Mouse (Mus musculus): ENCODE data around the gene Cdk10. TPM values are rescaled to one million over a fixed set of nuclear protein-coding genes. Genes with fewer than 3 reads are reported as not detected.

Cdk10 gene
- polyA plus RNA-seq, 1 experiment from 2014 or later, result 23.4 TPM

DNA sequence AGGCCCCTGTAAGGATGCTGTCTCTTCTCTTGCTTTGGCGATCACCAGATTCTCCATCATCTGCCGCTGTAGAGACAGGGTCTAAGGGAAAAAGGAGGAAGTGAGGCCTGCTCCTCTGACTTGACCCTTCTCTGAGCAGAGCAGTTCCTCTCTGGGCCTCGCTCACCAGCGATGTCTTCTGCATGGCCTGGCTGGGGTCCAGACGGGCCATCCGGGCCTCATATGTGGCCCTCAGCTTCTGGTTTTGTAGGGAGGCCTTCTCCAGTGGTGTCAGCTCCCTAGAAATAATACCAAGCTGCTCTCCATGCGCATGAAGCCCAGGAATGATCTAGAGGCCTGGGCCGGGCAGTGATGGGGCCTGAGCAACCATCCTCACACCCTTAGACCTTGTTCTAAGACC is 24.0 kb downstream of the Cdk10 start:
- H3K36me3 ChIP-seq (ENCODE audit: insufficient read depth, low read length), result peaks cover 45% of the 10 kb centered on the region
- no peak for ATAC-seq
- H3K4me2 ChIP-seq (replicated peaks; ENCODE audit: low read depth, low read length), result no peak overlapping the region
- peaks cover 4% of the 10 kb centered on the region; the same call in 1 of the 2 replicates for H3K4me1 ChIP-seq (ENCODE audit: insufficient read depth, low read depth, low read length)
- no peak overlapping the region for H3K27ac ChIP-seq (ENCODE audit: low read length)
- 92% methylated on average over 8 of the region's 8 CpGs for WGBS
- H3K27me3 ChIP-seq (replicated peaks; ENCODE audit: insufficient read depth, low read length), result no peaks in the 10 kb centered on the region
- TF ChIP-seq CTCF (IDR thresholded peaks at IDR 0.05), result no peak
- TF ChIP-seq EP300 (IDR thresholded peaks at IDR 0.05), result no peak
- H3K4me3 ChIP-seq (ENCODE audit: low read depth, low read length), result no peak overlapping the region
- peak; percentile 13 for DNase-seq (ENCODE audit: low spot score)
- no peaks in the 10 kb centered on the region for H3K9me3 ChIP-seq (ENCODE audit: low read length)
- H3K9ac ChIP-seq (replicated peaks; ENCODE audit: low read depth), result no peak overlapping the region

DNA sequence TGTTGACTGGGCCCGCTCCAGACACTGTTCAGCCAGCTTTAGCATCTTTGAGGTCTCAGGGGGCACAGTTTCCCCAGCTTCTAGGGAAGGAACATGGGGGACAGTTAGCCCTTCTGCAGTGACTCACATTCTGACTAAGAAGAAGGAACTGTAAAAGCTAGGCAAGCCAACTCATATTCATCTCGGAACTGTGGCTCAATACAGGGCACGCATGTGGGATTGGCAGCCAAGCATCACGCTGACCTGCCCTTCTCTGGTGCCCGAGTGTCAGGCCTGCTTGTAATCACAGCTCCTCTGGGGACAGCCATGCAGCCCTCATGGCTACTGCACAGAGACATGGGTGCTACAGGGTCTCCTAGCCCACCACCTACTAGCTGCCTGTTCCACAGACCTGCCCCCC is 26.3 kb downstream of the Cdk10 start:
- Histone ChIP-seq H3K4me1 (ENCODE audit: insufficient read depth, low read depth, low read length) (peaks cover 10% of the 10 kb centered on the region), H3K36me3 (ENCODE audit: insufficient read depth, low read length) (peaks cover 33% of the 10 kb centered on the region), H3K27ac (ENCODE audit: low read length) (no peak overlapping the region), H3K9ac (replicated peaks; ENCODE audit: low read depth) (no peak overlapping the region), H3K4me2 (replicated peaks; ENCODE audit: low read depth, low read length) (no peak overlapping the region), H3K27me3 (replicated peaks; ENCODE audit: insufficient read depth, low read length) (no peaks in the 10 kb centered on the region), H3K9me3 (ENCODE audit: low read length) (no peaks in the 10 kb centered on the region), H3K4me3 (ENCODE audit: low read depth, low read length) (no peak overlapping the region)
- DNase-seq (ENCODE audit: low spot score), result no peak
- no peak for TF ChIP-seq CTCF (IDR thresholded peaks at IDR 0.05)
- TF ChIP-seq EP300 (IDR thresholded peaks at IDR 0.05), result no peak
- no peak for ATAC-seq
- WGBS, result 94% methylated on average over 5 of the region's 5 CpGs

DNA sequence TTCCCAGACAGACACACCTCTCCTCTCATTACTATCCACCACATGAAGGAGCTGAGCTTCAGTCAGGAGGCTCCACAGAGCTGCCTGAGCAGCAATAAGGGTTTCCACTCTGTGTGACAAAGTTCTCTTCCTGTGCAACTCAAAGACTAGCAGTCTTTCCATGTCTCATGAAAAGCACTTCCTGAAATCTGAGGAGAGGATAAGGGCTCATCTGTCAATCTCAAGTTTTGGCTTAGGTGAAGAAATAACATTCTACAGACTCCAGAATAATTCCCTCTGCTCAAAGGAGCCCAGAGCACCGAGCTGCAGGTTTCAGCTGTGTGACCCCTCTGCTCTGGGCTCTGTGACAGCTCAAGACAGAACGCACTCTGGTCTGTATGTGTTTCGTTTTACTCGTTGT is 28.3 kb downstream of the Cdk10 start:
- DNase-seq (ENCODE audit: low spot score) (peak; percentile 27), ATAC-seq (no peak)
- 43% methylated on average over 4 of the region's 4 CpGs for WGBS
- no peak for TF ChIP-seq EP300 (IDR thresholded peaks at IDR 0.05)
- no peak for TF ChIP-seq CTCF (IDR thresholded peaks at IDR 0.05)
- H3K4me2 ChIP-seq (replicated peaks; ENCODE audit: low read depth, low read length), result peak overlapping the region; percentile 84
- peaks cover 10% of the 10 kb centered on the region for H3K4me1 ChIP-seq (ENCODE audit: insufficient read depth, low read depth, low read length)
- no peak overlapping the region; the same call in 1 of the 2 replicates for H3K27ac ChIP-seq (ENCODE audit: low read length)
- H3K27me3 ChIP-seq (replicated peaks; ENCODE audit: insufficient read depth, low read length), result no peaks in the 10 kb centered on the region
- H3K9ac ChIP-seq (replicated peaks; ENCODE audit: low read depth), result no peak overlapping the region
- 0 out of 2 replicates have a peak overlapping the region, but pooled peaks have one; percentile 94 for H3K4me3 ChIP-seq (ENCODE audit: low read depth, low read length)
- H3K9me3 ChIP-seq (ENCODE audit: low read length), result no peaks in the 10 kb centered on the region
- peaks cover 24% of the 10 kb centered on the region; the same call in 1 of the 2 replicates for H3K36me3 ChIP-seq (ENCODE audit: insufficient read depth, low read length)

DNA sequence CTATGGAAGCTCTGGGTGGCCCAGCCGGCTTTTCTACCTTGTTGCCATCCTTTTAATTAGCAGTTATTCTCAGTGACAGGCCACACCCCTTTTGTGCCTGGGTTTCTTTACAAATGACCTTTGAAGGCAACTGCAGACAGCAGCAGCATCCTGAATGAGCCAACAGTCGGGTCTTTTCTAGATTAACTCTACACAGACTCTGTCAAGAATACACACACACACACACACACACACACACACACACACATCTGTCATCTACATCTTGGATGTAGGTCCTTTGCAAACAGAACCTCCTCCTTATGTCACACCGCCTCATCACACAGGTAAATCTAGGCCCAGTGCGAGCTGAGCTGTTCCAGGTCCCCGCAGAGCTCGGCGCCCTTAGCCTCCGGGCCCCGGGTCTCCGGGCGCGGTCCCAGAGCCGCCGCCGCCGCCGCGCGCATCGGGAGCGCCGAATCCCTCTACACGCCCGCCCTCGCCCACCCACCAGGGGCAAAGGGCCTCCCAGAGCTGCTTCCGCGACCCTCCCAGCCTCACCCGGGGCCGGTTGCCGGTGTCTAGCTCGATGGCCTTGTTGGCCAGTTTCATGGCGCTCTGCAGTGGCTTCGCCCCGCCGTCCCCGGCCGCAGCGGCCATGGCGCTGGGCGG is 28.9 kb downstream of the Cdk10 start:
- Histone ChIP-seq H3K4me3 (ENCODE audit: low read depth, low read length) (peak overlapping the region; percentile 94), H3K9ac (replicated peaks; ENCODE audit: low read depth) (peak overlapping the region; percentile 98), H3K4me2 (replicated peaks; ENCODE audit: low read depth, low read length) (peak overlapping the region; percentile 84), H3K4me1 (ENCODE audit: insufficient read depth, low read depth, low read length) (peaks cover 10% of the 10 kb centered on the region), H3K27me3 (replicated peaks; ENCODE audit: insufficient read depth, low read length) (no peaks in the 10 kb centered on the region), H3K27ac (ENCODE audit: low read length) (peak overlapping the region; percentile 91), H3K9me3 (ENCODE audit: low read length) (no peaks in the 10 kb centered on the region), H3K36me3 (ENCODE audit: insufficient read depth, low read length) (peaks cover 24% of the 10 kb centered on the region; the same call in 1 of the 2 replicates)
- DNase-seq (ENCODE audit: low spot score) (peak; percentile 36), ATAC-seq (peak; percentile 34)
- 5% methylated on average over 31 of the region's 40 CpGs for WGBS
- TF ChIP-seq EP300 (IDR thresholded peaks at IDR 0.05) (no peak), CTCF (IDR thresholded peaks at IDR 0.05) (no peak)

DNA sequence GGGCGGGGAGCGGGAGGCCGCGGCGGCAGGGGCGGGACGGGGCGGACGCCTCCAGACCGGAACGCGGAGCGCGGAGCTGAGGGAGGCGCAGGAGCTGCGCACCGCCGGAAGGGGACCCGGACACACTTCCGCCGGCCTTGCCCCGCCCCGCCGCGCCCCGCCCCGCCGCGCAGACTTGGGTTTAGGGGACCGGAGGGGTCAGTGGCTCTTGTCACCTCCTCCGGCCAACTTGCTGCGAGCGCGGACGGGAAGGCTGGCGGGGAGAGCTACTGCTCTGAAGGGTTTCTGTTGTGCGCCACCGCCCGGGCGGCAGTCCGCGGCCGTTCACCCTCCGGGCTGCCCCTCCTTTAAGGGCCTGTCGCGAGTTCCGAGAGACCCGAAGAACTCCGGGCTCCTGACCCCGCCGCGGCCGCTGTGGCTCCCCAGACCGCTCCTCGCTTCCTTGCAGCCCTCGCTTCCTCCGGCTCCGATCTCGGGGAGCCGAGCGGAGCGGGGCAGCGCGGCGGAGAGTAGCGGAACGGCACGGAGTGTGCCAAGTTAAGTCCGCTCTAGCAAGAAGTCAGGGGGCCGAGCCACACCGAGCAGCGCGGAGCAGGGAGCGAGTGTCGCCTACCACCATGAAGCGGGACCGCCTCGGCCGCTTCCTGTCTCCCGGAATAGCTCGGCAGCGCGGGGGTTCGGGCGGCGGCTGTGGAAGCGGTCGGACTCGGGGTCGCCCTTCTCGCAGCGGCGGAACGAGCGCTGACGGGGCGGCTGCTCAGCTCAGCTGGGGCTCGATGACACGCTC is 29.6 kb downstream of the Cdk10 start, which contains the start of the genes Zfp276 and Vps9d1:
Zfp276 (plus strand) TSS at position 97 of the 787 bp plus-strand sequence.
Vps9d1 (minus strand) TSS at position 250 of the 787 bp plus-strand sequence.
- no peaks in the 10 kb centered on the region for H3K9me3 ChIP-seq (ENCODE audit: low read length)
- peak within 1 kb of the TSS; percentile 84 for H3K4me2 ChIP-seq (replicated peaks; ENCODE audit: low read depth, low read length)
- under 1% methylated on average over 88 of the region's 99 CpGs for WGBS
- ATAC-seq (peak; percentile 98), DNase-seq (ENCODE audit: low spot score) (peak; percentile 91)
- peaks cover 10% of the 10 kb centered on the region for H3K4me1 ChIP-seq (ENCODE audit: insufficient read depth, low read depth, low read length)
- peak within 1 kb of the TSS; percentile 91 for H3K27ac ChIP-seq (ENCODE audit: low read length)
- H3K4me3 ChIP-seq (ENCODE audit: low read depth, low read length), result peak within 1 kb of the TSS; percentile 94
- H3K36me3 ChIP-seq (ENCODE audit: insufficient read depth, low read length), result peaks cover 24% of the 10 kb centered on the region; the same call in 1 of the 2 replicates
- no peaks in the 10 kb centered on the region for H3K27me3 ChIP-seq (replicated peaks; ENCODE audit: insufficient read depth, low read length)
- peak within 1 kb of the TSS; percentile 98 for H3K9ac ChIP-seq (replicated peaks; ENCODE audit: low read depth)
- no peak for TF ChIP-seq CTCF (IDR thresholded peaks at IDR 0.05)
- TF ChIP-seq EP300 (IDR thresholded peaks at IDR 0.05), result no peak

DNA sequence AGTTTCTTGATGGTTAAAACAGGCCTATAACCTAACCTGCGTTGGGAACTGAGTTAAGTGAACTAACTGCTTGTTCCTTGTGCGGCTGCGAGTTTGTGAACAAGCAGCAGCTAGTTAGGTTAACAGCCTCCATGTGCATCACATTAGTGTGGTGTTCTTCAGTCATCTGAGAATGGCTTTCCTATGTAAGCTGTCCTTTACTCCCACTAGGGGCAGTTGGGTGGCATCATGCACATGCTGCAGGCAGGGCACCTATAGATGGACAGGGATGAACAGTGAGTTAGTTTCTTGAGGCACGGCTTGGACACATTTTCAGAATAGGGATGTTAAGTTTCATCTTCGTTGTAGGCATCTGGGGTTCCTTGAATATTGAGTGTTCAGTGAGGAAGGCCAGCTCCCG is 30.5 kb downstream of the Cdk10 start:
- Histone ChIP-seq H3K9me3 (ENCODE audit: low read length) (no peaks in the 10 kb centered on the region), H3K27me3 (replicated peaks; ENCODE audit: insufficient read depth, low read length) (no peaks in the 10 kb centered on the region), H3K36me3 (ENCODE audit: insufficient read depth, low read length) (0 out of 2 replicates have a peak, but pooled peaks cover 32% of the 10 kb centered on the region), H3K4me3 (ENCODE audit: low read depth, low read length) (peak overlapping the region; percentile 94), H3K27ac (ENCODE audit: low read length) (no peak overlapping the region), H3K9ac (replicated peaks; ENCODE audit: low read depth) (peak overlapping the region; percentile 98), H3K4me1 (ENCODE audit: insufficient read depth, low read depth, low read length) (peaks cover 10% of the 10 kb centered on the region), H3K4me2 (replicated peaks; ENCODE audit: low read depth, low read length) (peak overlapping the region; percentile 84)
- TF ChIP-seq EP300 (IDR thresholded peaks at IDR 0.05), result no peak
- TF ChIP-seq CTCF (IDR thresholded peaks at IDR 0.05), result peak; percentile 53
- ATAC-seq (no peak), DNase-seq (ENCODE audit: low spot score) (peak; percentile 18)
- WGBS, result 70% methylated on average over 6 of the region's 6 CpGs
